In the genomic region with DNA sequence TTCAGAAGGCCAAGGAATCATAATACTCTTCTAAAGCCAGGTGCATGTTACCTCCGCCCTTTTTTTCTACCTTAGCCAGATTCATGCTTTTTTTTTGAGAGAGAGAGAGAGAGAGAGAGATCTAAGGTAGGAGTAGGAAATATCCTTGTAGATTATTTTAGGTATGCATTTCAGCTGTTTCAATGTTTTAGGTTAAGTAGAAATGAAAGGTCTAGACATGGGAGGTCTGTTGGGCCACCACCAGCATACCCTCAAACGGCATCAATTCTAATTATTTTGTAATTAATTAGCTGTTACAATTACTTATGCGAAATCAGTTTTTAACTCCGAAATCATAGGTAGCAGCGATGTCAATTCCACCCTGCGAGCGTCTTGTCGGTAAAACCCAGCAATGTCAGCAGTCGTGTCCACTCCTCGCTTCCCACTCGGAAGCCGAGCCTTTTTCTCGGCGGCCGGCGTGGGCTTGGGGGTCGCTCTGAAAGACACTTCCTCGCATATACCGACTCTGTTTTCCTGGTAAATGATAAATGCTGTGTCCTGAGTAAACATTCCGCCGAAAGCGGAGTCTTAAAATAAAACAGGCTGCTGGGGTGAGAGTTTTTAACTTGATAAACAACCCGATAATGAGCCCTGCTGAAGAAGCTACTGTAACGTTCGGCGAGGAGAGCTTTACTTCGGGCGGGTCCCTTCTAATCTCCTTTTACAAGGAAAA, we compare ENCODE assay signal across 12 mouse cellular contexts. TPM values are rescaled to one million over a fixed set of nuclear protein-coding genes. Genes with fewer than 3 reads are reported as not detected.
DNase-seq lines count a peak whose midpoint lies in the region; ATAC-seq and TF ChIP-seq lines count a peak whose summit lies in the region.
"Had no signal": no experiment of that assay in that cellular context is flagged by ENCODE, and none has a peak within 500 bp of the region (broad histone marks: within the 10 kb centered on the region; RNA-seq: fewer than 3 reads in every experiment).

No protein-coding gene starts in this region.

- peak; percentile 67 for DNase-seq in hindbrain, embryonic 11.5 days (ENCODE audit: low spot score)
- peak; percentile 15 to 54 for DNase-seq in cerebellum, postnatal 14 days
- DNase-seq in urinary bladder, postnatal 10 days (ENCODE audit: low spot score) = no peak
- DNase-seq: adrenal gland, postnatal 25 days; lung, adult 2 months; right cerebral cortex, postnatal 4 days; thymus, postnatal 4 days had no signal

- peaks cover 77% of the 10 kb centered on the region for H3K27me3 ChIP-seq in hindbrain, embryonic 11.5 days (ENCODE audit: control insufficient read depth, insufficient read depth, low read length)
- peaks cover 49% of the 10 kb centered on the region for H3K27me3 ChIP-seq in hindbrain, embryonic 16.5 days (replicated peaks; ENCODE audit: control insufficient read depth, insufficient read depth, low read length)
- H3K27me3 ChIP-seq in ES-Bruce4 (ENCODE audit: control insufficient read depth, insufficient read depth, low read length, poor library complexity, severe bottlenecking) = peaks cover 20% of the 10 kb centered on the region
- H3K27me3 ChIP-seq in intestine, postnatal 0 days (replicated peaks; ENCODE audit: control insufficient read depth, insufficient read depth, low read length) = peaks cover 96% of the 10 kb centered on the region

- H3K36me3 ChIP-seq in hindbrain, embryonic 11.5 days (ENCODE audit: control insufficient read depth, insufficient read depth, low read length) = no peaks in the 10 kb centered on the region
- no peaks in the 10 kb centered on the region for H3K36me3 ChIP-seq in hindbrain, embryonic 16.5 days (ENCODE audit: control insufficient read depth, insufficient read depth, low read length)
- no peaks in the 10 kb centered on the region for H3K36me3 ChIP-seq in ES-Bruce4 (ENCODE audit: control insufficient read depth, insufficient read depth, low read length, poor library complexity, severe bottlenecking)
- H3K36me3 ChIP-seq in intestine, postnatal 0 days (ENCODE audit: control insufficient read depth, insufficient read depth) = no peaks in the 10 kb centered on the region

- H3K4me3 ChIP-seq in hindbrain, embryonic 11.5 days (ENCODE audit: low read depth, low read length) = peak overlapping the region; percentile 11; the same call in 1 of the 2 replicates
- no peak overlapping the region for H3K4me3 ChIP-seq in hindbrain, embryonic 16.5 days (ENCODE audit: low read length)
- H3K4me3 ChIP-seq in ES-Bruce4 (ENCODE audit: low read depth, low read length) = no peak overlapping the region
- H3K4me3 ChIP-seq in intestine, postnatal 0 days (ENCODE audit: low read depth, low read length) = 0 out of 2 replicates have a peak overlapping the region, but pooled peaks have one; percentile 1

- TF ChIP-seq POLR2A in ES-Bruce4 (IDR thresholded peaks at IDR 0.05; ENCODE audit: insufficient read depth, low read length) = no peak

- peaks cover 13% of the 10 kb centered on the region for H3K4me1 ChIP-seq in hindbrain, embryonic 11.5 days (replicated peaks; ENCODE audit: control insufficient read depth, insufficient read depth, low read length)
- H3K4me1 ChIP-seq in hindbrain, embryonic 16.5 days (ENCODE audit: control insufficient read depth, insufficient read depth, low read depth, low read length) = peaks cover 10% of the 10 kb centered on the region
- peaks cover 1% of the 10 kb centered on the region for H3K4me1 ChIP-seq in ES-Bruce4 (ENCODE audit: control insufficient read depth, insufficient read depth, low read length)
- H3K4me1 ChIP-seq in intestine, postnatal 0 days (replicated peaks; ENCODE audit: control insufficient read depth, insufficient read depth, low read length) = no peaks in the 10 kb centered on the region; the same call in 1 of the 2 replicates

- H3K9ac ChIP-seq in hindbrain, embryonic 11.5 days (ENCODE audit: low read depth, low read length) = no peak overlapping the region
- no peak overlapping the region for H3K9ac ChIP-seq in hindbrain, embryonic 16.5 days (ENCODE audit: low read depth, low read length)
- H3K9ac ChIP-seq in ES-Bruce4 (ENCODE audit: low read depth, poor library complexity, severe bottlenecking) = peak overlapping the region; percentile 39; the same call in 1 of the 2 replicates
- no peak overlapping the region for H3K9ac ChIP-seq in intestine, postnatal 0 days (ENCODE audit: low read depth, low read length)

- H3K9me3 ChIP-seq in hindbrain, embryonic 11.5 days (ENCODE audit: control insufficient read depth, low read length) = no peaks in the 10 kb centered on the region
- H3K9me3 ChIP-seq in hindbrain, embryonic 16.5 days (ENCODE audit: control insufficient read depth, low read length) = no peaks in the 10 kb centered on the region
- no peaks in the 10 kb centered on the region for H3K9me3 ChIP-seq in ES-Bruce4 (replicated peaks; ENCODE audit: control insufficient read depth, insufficient read depth, low read length, poor library complexity, severe bottlenecking)
- H3K9me3 ChIP-seq in intestine, postnatal 0 days (ENCODE audit: control insufficient read depth) = no peaks in the 10 kb centered on the region

- no peak for TF ChIP-seq EP300 in ES-Bruce4 (IDR thresholded peaks at IDR 0.05; ENCODE audit: insufficient read depth, low read depth, low read length)

- no peak overlapping the region for H3K4me2 ChIP-seq in hindbrain, embryonic 11.5 days (replicated peaks; ENCODE audit: low read depth, low read length)
- no peak overlapping the region for H3K4me2 ChIP-seq in hindbrain, embryonic 16.5 days (ENCODE audit: low read length)
- no peak overlapping the region for H3K4me2 ChIP-seq in intestine, postnatal 0 days (replicated peaks; ENCODE audit: low read depth)

- WGBS in hindbrain, embryonic 11.5 days = 2% methylated on average over 28 of the region's 28 CpGs
- WGBS in hindbrain, embryonic 16.5 days = 1% methylated on average over 28 of the region's 28 CpGs
- WGBS in intestine, postnatal 0 days = 3% methylated on average over 28 of the region's 28 CpGs

- no peak for ATAC-seq in hindbrain, embryonic 11.5 days (ENCODE audit: low FRiP score)
- ATAC-seq in hindbrain, embryonic 16.5 days = no peak
- ATAC-seq in intestine, postnatal 0 days = no peak
- ATAC-seq in erythroid progenitor cell, adult 5-6 weeks (replicated peaks; ENCODE audit: low FRiP score, poor library complexity, severe bottlenecking) = no peak

- H3K27ac ChIP-seq in hindbrain, embryonic 11.5 days (ENCODE audit: low read depth, low read length) = no peak overlapping the region
- no peak overlapping the region for H3K27ac ChIP-seq in hindbrain, embryonic 16.5 days (ENCODE audit: low read depth, low read length)
- no peak overlapping the region for H3K27ac ChIP-seq in ES-Bruce4 (ENCODE audit: insufficient read depth, low read length)
- H3K27ac ChIP-seq in intestine, postnatal 0 days (ENCODE audit: low read depth, low read length) = no peak overlapping the region

- TF ChIP-seq CTCF in ES-Bruce4 (IDR thresholded peaks at IDR 0.05; ENCODE audit: low read depth, low read length) = no peak
- no peak for TF ChIP-seq CTCF in intestine, postnatal 0 days (IDR thresholded peaks at IDR 0.05; ENCODE audit: low read depth)

RNA-seq across cellular contexts. Expression of a gene that starts 3.4 kb away (rescaled TPM):
- polyA plus RNA-seq in hindbrain, embryonic 11.5 days (2014; fragmentation: Nextera tagmentation; extraction: Ambion mirVana) = 2.2 and 2.5 TPM in 2 replicates
- polyA plus RNA-seq in hindbrain, embryonic 16.5 days (2015; fragmentation: Nextera tagmentation; extraction: Ambion mirVana) = 1.4 and 1.5 TPM in 2 replicates
- polyA plus RNA-seq in ES-Bruce4 (2011; ENCODE audit: insufficient read depth, insufficient read length, low read depth, missing spikeins) = 1.3 and 2.4 TPM in 2 replicates
- polyA plus RNA-seq in intestine, postnatal 0 days (2015; fragmentation: Nextera tagmentation; extraction: Ambion mirVana) = 0.34 and 0.42 TPM in 2 replicates
- total RNA-seq in erythroid progenitor cell, adult 5-6 weeks (2015; ENCODE audit: low replicate concordance) = not detected in 2 replicates
- not detected in 2 replicates for total RNA-seq in erythroid progenitor cell, adult 5-6 weeks (2017; ENCODE audit: low replicate concordance)
- polyA plus RNA-seq: cortical plate, adult 2 months had no signal

RNA-seq across cellular contexts. Expression of a gene that starts 55.9 kb away (rescaled TPM):
- polyA plus RNA-seq in hindbrain, embryonic 11.5 days (2014; fragmentation: Nextera tagmentation; extraction: Ambion mirVana) = 13.9 and 18.4 TPM in 2 replicates
- 12.0 and 13.8 TPM in 2 replicates for polyA plus RNA-seq in hindbrain, embryonic 16.5 days (2015; fragmentation: Nextera tagmentation; extraction: Ambion mirVana)
- 49.4 and 49.5 TPM in 2 replicates for polyA plus RNA-seq in ES-Bruce4 (2011; ENCODE audit: insufficient read depth, insufficient read length, low read depth, missing spikeins)
- polyA plus RNA-seq in intestine, postnatal 0 days (2015; fragmentation: Nextera tagmentation; extraction: Ambion mirVana) = 8.0 and 8.1 TPM in 2 replicates
- total RNA-seq in erythroid progenitor cell, adult 5-6 weeks (2015; ENCODE audit: low replicate concordance) = 12.6 and 18.0 TPM in 2 replicates
- total RNA-seq in erythroid progenitor cell, adult 5-6 weeks (2017; ENCODE audit: low replicate concordance) = 14.2 and 27.9 TPM in 2 replicates

Comparison
In these comparisons a context has a peak if more than half of its experiments do, and no peak if none do; other contexts are left out.
1. H3K4me3 ChIP-seq: peak in hindbrain, embryonic 11.5 days (single experiment) and intestine, postnatal 0 days (single experiment); none in hindbrain, embryonic 16.5 days (single experiment) and ES-Bruce4 (single experiment).